Mouse (Mus musculus): ENCODE results near the gene Hoxb6. TPM values are rescaled to one million over a fixed set of nuclear protein-coding genes. Genes with fewer than 3 reads are reported as not detected.

The Hoxb6 gene
- total RNA-seq, 4 experiments from 2014 or later, result not detected

GRCm38 (mm10) chr11:96333241-96334001 is 41.1 kb downstream of the Hoxb6 start:
- DNase-seq (ENCODE audit: low spot score in 2 of 2), result no peak

DNA sequence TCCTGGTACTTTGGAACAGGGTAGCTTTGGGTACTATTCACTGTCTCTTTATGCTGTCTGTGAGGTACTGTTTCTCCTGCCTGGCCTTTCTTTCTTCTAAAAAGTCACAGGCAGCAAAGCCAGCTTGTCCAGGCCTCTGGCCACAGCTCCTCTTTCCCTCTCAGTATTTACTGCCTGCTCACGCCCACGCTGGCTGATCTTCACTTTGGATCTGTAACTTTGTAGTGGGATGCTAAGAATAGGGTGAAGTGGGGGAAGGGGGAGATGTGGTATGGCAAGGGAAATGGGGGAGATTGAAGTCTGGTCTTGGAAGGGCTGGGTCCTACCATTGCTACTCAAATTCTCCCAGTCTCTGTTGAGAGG is 41.7 kb downstream of the Hoxb6 start:
- DNase-seq (ENCODE audit: low spot score in 2 of 2), result no peak

DNA sequence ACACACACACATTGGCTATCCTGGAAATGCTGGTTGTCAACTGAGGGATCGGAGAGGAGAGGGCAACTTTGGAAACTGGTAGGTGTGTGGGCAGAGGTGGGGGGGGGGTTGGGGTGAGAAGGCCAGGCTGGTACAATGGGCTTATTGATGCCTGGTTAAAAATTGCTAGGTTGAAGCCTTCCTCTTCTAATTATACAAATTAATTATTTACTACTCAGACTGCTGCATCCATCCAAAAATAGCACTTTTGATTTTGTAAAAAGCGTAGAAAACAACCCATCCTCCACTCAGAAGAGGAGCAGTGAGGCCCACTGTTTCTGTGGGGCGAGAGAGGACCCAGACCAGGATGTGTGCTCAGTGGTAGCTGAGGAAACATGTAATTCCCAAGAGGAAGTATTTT is 42.7 kb downstream of the Hoxb6 start:
- DNase-seq (ENCODE audit: low spot score in 2 of 2), result no peak

GRCm38 (mm10) chr11:96336597-96336996 is 44.3 kb downstream of the Hoxb6 start:
- no peak for DNase-seq (ENCODE audit: low spot score in 2 of 2)

DNA sequence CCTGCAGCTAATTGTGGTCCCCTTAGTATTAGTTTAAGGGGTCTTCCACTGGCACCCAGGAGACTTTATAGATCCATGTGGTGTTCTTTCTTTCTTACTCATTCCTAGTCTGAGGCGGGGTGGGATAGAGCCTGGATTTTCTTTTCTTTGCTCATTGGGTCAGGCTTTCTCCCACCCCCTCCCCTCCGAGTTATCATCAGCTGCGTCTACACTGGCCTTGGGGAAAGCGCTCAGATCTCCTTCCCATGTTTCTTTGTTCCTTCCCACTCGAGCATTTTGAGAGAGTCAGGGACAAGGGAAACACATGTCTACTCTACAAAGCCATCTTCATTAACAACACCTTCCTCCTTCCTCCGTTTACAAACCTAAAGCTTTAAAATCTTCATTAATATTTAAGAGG is 44.8 kb downstream of the Hoxb6 start:
- no peak for DNase-seq (ENCODE audit: low spot score in 2 of 2)

- no peak for DNase-seq (ENCODE audit: low spot score in 2 of 2)
Measured at GRCm38 (mm10) chr11:96338957-96339855, 46.9 kb downstream of the Hoxb6 start.

- no peak for DNase-seq (ENCODE audit: low spot score in 2 of 2)
Measured at GRCm38 (mm10) chr11:96340698-96341365, 48.6 kb downstream of the Hoxb6 start.

GRCm38 (mm10) chr11:96341701-96342575 is 49.7 kb downstream of the Hoxb6 start:
- DNase-seq (ENCODE audit: low spot score in 2 of 2), result no peak

GRCm38 (mm10) chr11:96342576-96342930 is 50.3 kb downstream of the Hoxb6 start:
- no peak for DNase-seq (ENCODE audit: low spot score in 2 of 2)

DNA sequence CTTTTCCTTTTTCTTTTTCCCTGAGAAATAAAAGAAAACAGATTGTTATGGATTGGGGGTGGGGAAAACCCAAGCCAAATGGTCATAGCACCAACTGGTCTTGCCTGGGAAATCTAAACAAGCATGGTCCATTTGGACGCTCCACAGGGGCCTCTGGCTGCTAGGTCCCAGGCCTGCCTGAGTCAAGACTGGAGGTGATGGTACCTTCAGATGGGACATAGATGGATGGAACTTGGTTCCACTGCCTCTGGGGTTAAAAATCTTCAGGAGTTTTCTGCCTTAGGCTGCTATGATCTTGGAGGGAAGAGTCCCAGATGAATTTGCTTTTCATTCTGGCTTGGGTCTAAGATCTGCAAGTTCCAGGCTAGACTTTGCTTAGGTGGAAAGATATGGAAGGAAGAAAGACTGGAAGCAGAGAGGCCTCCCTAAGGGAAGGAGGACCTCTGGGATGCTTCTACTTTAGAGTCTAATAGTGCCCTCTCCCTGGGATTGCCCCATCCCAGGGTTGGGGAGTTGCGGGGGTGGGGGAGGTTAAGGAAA is 51.0 kb downstream of the Hoxb6 start:
- no peak for DNase-seq (ENCODE audit: low spot score in 2 of 2)

DNA sequence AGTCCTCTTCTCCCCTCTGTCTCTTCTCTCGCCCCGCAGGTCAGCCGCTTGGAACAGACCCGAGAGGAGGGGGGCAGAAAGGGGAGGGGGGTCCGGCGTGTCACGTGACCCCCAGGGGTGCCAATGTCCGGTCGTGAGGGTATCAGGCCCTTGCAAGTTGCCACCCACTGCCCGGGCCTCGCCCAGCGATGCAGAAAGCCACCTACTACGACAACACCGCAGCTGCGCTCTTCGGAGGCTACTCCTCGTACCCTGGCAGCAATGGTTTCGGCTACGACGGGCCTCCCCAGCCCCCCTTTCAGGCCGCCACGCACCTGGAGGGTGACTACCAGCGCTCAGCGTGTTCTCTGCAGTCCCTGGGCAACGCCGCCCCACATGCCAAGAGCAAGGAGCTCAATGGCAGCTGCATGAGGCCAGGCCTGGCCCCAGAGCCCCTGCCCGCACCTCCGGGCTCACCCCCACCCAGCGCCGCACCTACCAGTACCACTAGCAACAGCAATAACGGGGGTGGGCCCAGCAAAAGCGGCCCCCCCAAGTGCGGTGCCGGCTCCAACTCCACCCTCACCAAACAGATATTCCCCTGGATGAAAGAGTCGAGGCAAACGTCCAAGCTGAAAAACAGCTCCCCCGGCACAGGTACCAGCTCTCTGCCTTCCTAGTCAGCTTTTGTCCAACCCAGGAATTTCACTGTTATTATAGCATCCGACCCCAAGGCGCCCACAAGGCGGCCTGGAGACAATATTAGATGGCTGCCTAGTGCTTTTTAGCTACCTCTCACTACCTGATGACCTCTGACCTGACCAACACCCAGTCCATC is 52.0 kb downstream of the Hoxb6 start:
- DNase-seq (ENCODE audit: low spot score in 2 of 2), result no peak

GRCm38 (mm10) chr11:96344878-96345159 is 52.5 kb downstream of the Hoxb6 start:
- no peak for DNase-seq (ENCODE audit: low spot score in 2 of 2)

GRCm38 (mm10) chr11:96345220-96345892 is 53.1 kb downstream of the Hoxb6 start:
- no peak for DNase-seq (ENCODE audit: low spot score in 2 of 2)

DNA sequence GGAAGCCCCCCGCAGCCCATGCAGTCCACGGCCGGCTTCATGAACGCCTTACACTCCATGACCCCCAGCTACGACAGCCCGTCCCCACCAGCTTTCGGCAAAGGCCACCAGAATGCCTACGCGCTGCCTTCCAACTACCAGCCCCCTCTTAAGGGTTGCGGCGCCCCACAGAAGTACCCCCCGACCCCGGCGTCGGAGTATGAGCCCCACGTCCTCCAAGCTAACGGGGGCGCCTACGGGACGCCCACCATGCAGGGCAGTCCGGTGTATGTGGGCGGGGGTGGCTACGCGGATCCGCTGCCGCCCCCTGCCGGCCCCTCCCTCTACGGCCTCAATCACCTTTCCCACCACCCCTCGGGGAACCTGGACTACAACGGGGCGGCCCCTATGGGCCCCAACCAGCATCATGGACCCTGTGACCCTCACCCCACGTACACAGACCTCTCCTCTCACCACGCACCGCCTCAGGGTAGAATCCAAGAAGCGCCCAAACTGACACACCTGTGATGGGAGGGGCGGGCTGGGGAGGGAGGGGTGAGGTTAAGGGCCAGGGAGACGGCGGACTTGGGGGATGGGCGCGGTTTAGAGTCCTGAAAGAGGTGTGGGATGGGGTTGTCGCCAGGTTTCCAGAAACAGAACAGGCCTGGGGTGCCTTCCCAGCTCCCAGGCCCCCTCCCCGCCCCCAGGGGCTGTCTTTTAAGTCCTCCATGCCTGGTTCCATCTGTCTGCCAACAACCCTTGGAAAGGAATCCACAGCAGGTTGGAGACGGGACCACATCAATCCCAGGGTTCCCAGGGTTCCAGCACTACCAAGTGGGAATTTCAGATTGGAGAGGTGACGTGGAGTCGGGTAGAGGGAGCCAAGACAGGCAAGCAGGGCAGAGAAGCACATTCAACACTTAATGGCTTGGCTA is 53.9 kb downstream of the Hoxb6 start:
- DNase-seq (ENCODE audit: low spot score in 2 of 2), result no peak

GRCm38 (mm10) chr11:96346916-96347520 is 54.7 kb downstream of the Hoxb6 start:
- no peak for DNase-seq (ENCODE audit: low spot score in 2 of 2)

- no peak for DNase-seq (ENCODE audit: low spot score in 2 of 2)
Measured at GRCm38 (mm10) chr11:96347717-96348116, 55.4 kb downstream of the Hoxb6 start.

GRCm38 (mm10) chr11:96348141-96348928 is 56.1 kb downstream of the Hoxb6 start:
- no peak for DNase-seq (ENCODE audit: low spot score in 2 of 2)

Measured in layer of hippocampus, adult 8-10 months (tissue).